Mouse (Mus musculus) embryonic fibroblast, embryonic 13.5 days (primary cell): ENCODE measurements around the gene Rngtt. TPM values are rescaled to one million over a fixed set of nuclear protein-coding genes. Genes with fewer than 3 reads are reported as not detected.
"Not testable (repeated sequence)": the region's sequence is repeated elsewhere in the genome, so short reads cannot be mapped to it uniquely, and the experiment has no call there.

Experiments
- H3K27ac ChIP-seq: 2 replicates; pipeline ENCODE4 v1.5.1; 2012; ENCODE audit warnings: low read length, control low read depth, inconsistent platforms; ENCODE audit not compliant: insufficient read depth
- H3K4me1 ChIP-seq: 2 replicates; pipeline ENCODE4 v1.6.1; 2011; ENCODE audit warnings: low read length; ENCODE audit not compliant: control insufficient read depth, insufficient read depth
- H3K4me3 ChIP-seq: 2 replicates; pipeline ENCODE4 v1.5.1; 2011; ENCODE audit warnings: mild to moderate bottlenecking, control low read depth, low read length; ENCODE audit not compliant: insufficient read depth
- CTCF ChIP-seq: IDR thresholded peaks from 2 replicates; pipeline ENCODE4 v1.5.1; 2011; ENCODE audit warnings: mild to moderate bottlenecking, control low read depth, low read length, moderate library complexity, borderline replicate concordance; ENCODE audit not compliant: insufficient read depth
- POLR2A ChIP-seq: IDR thresholded peaks from 2 replicates; pipeline ENCODE4 v1.6.1; 2011; ENCODE audit warnings: low read depth, mild to moderate bottlenecking, control low read depth, low read length, moderate library complexity
- polyA plus RNA-seq: library from polyadenylated mRNA; stranded (reverse); fragments of >200 nt; gene quantifications from 2 replicates; pipeline ENCODE4 v1.2.4, GENCODE M21; 2011; ENCODE audit warnings: low read depth; ENCODE audit not compliant: missing spikeins, insufficient read length

Gene Rngtt
- polyA plus RNA-seq, 1 experiment = 30.7 TPM

- H3K27ac ChIP-seq = no peak overlapping the region
- no peak for TF ChIP-seq CTCF
- no peak for TF ChIP-seq POLR2A
- no peaks in the 10 kb centered on the region; the same call in 1 of the 2 replicates for H3K4me1 ChIP-seq
- no peak overlapping the region for H3K4me3 ChIP-seq
Observed at GRCm38 (mm10) chr4:33284083-33284880, 25.8 kb upstream of the Rngtt start.

- Histone ChIP-seq H3K4me3 (no peak overlapping the region), H3K4me1 (no peaks in the 10 kb centered on the region; the same call in 1 of the 2 replicates), H3K27ac (no peak overlapping the region)
- TF ChIP-seq POLR2A = no peak
- no peak for TF ChIP-seq CTCF
Observed at GRCm38 (mm10) chr4:33285448-33285847, 24.7 kb upstream of the Rngtt start.

- Histone ChIP-seq H3K4me3 (peak overlapping the region; percentile 47), H3K4me1 (no peaks in the 10 kb centered on the region; the same call in 1 of the 2 replicates), H3K27ac (peak overlapping the region; percentile 69)
- TF ChIP-seq POLR2A (no peak), CTCF (no peak)
Observed at GRCm38 (mm10) chr4:33289106-33289650, 20.9 kb upstream of the Rngtt start.

GRCm38 (mm10) chr4:33290002-33290401 lies 20.1 kb upstream of the Rngtt start, which contains the start of gene Pnrc1:
Pnrc1 (minus strand) TSS chr4:33290163.
- H3K4me3 ChIP-seq = peak within 1 kb of the TSS; percentile 47
- TF ChIP-seq CTCF (no peak), POLR2A (peak; percentile 53)
- peak within 1 kb of the TSS; percentile 69 for H3K27ac ChIP-seq
- no peaks in the 10 kb centered on the region; the same call in 1 of the 2 replicates for H3K4me1 ChIP-seq

- no peak overlapping the region for H3K27ac ChIP-seq
- no peak overlapping the region for H3K4me3 ChIP-seq
- no peak for TF ChIP-seq CTCF
- no peak for TF ChIP-seq POLR2A
- no peaks in the 10 kb centered on the region; the same call in 1 of the 2 replicates for H3K4me1 ChIP-seq
Observed at GRCm38 (mm10) chr4:33290878-33291277, 19.2 kb upstream of the Rngtt start.

- Histone ChIP-seq H3K4me1 (no peaks in the 10 kb centered on the region; the same call in 1 of the 2 replicates), H3K27ac (no peak overlapping the region), H3K4me3 (no peak overlapping the region)
- TF ChIP-seq CTCF (no peak), POLR2A (no peak)
Observed at GRCm38 (mm10) chr4:33292409-33293370, 17.4 kb upstream of the Rngtt start.

- H3K4me3 ChIP-seq, H3K27ac ChIP-seq, H3K4me1 ChIP-seq: not testable (repeated sequence)
Observed at GRCm38 (mm10) chr4:33300891-33301665, 9.0 kb upstream of the Rngtt start.

GRCm38 (mm10) chr4:33303057-33303456 lies 7.1 kb upstream of the Rngtt start:
- Histone ChIP-seq H3K4me1 (no peaks in the 10 kb centered on the region), H3K4me3 (no peak overlapping the region), H3K27ac (no peak overlapping the region)
- no peak for TF ChIP-seq CTCF
- no peak for TF ChIP-seq POLR2A

- TF ChIP-seq POLR2A (no peak), CTCF (no peak)
- Histone ChIP-seq H3K27ac (no peak overlapping the region), H3K4me1 (no peaks in the 10 kb centered on the region), H3K4me3 (no peak overlapping the region)
Observed at GRCm38 (mm10) chr4:33307146-33307545, 3.0 kb upstream of the Rngtt start.
